In genomic region chr17:67353796-67354450, GRCm38 (mm10) we compare ENCODE assay signal across 8 mouse cellular contexts. TPM values are rescaled to one million over a fixed set of nuclear protein-coding genes. Genes with fewer than 3 reads are reported as not detected.
DNase-seq lines count a peak whose midpoint lies in the region; ATAC-seq and TF ChIP-seq lines count a peak whose summit lies in the region.

No protein-coding gene starts in this region.

- H3K27me3 ChIP-seq in forebrain, embryonic 16.5 days (replicated peaks; ENCODE audit: control insufficient read depth, insufficient read depth, low read length): peaks cover 8% of the 10 kb centered on the region
- no peaks in the 10 kb centered on the region for H3K27me3 ChIP-seq in hindbrain, postnatal 0 days (ENCODE audit: insufficient read depth, low read length)
- H3K27me3 ChIP-seq in liver, postnatal 0 days (ENCODE audit: insufficient read depth, low read length): peaks cover 43% of the 10 kb centered on the region
- H3K27me3 ChIP-seq in neural tube, embryonic 14.5 days (ENCODE audit: control insufficient read depth, insufficient read depth, low read length): peaks cover 2% of the 10 kb centered on the region; the same call in 1 of the 2 replicates

- peak overlapping the region; percentile 15; the same call in 1 of the 2 replicates for H3K27ac ChIP-seq in bone marrow, adult 2 months (ENCODE audit: control insufficient read depth, insufficient read depth, low read depth, low read length, poor library complexity)
- no peak overlapping the region for H3K27ac ChIP-seq in forebrain, embryonic 16.5 days (ENCODE audit: low read length)
- peak overlapping the region; percentile 74; the same call in 1 of the 2 replicates for H3K27ac ChIP-seq in hindbrain, postnatal 0 days
- peak overlapping the region; percentile 48 for H3K27ac ChIP-seq in liver, postnatal 0 days (ENCODE audit: low read depth)
- H3K27ac ChIP-seq in neural tube, embryonic 14.5 days (ENCODE audit: low read depth, low read length): peak overlapping the region; percentile 73; the same call in 1 of the 2 replicates

- DNase-seq in heart, adult 8-10 months (ENCODE audit: low spot score): peak; percentile 63
- DNase-seq in heart, adult 11 months: no peak
- DNase-seq in hindbrain, postnatal 0 days (ENCODE audit: low spot score): peak; percentile 52
- DNase-seq in liver, postnatal 0 days: peak; percentile 39
- no peak for DNase-seq in T-cell, adult 2 months (ENCODE audit: low spot score)

- peak overlapping the region; percentile 96 for H3K4me2 ChIP-seq in forebrain, embryonic 16.5 days (ENCODE audit: low read length)
- H3K4me2 ChIP-seq in hindbrain, postnatal 0 days (ENCODE audit: low read depth, low read length): peak overlapping the region; percentile 87
- H3K4me2 ChIP-seq in liver, postnatal 0 days (ENCODE audit: low read depth, low read length): peak overlapping the region; percentile 81
- H3K4me2 ChIP-seq in neural tube, embryonic 14.5 days (ENCODE audit: low read depth, low read length): peak overlapping the region; percentile 95

- peak overlapping the region; percentile 12 for H3K4me3 ChIP-seq in bone marrow, adult 2 months (replicated peaks; ENCODE audit: control insufficient read depth, low read depth, low read length)
- peak overlapping the region; percentile 73 for H3K4me3 ChIP-seq in forebrain, embryonic 16.5 days (replicated peaks; ENCODE audit: low read length)
- peak overlapping the region; percentile 79 for H3K4me3 ChIP-seq in hindbrain, postnatal 0 days (ENCODE audit: low read length)
- peak overlapping the region; percentile 54 for H3K4me3 ChIP-seq in liver, postnatal 0 days (ENCODE audit: low read depth, low read length)
- H3K4me3 ChIP-seq in neural tube, embryonic 14.5 days (ENCODE audit: low read depth, low read length): peak overlapping the region; percentile 65

- peak overlapping the region; percentile 69 for H3K9ac ChIP-seq in forebrain, embryonic 16.5 days (replicated peaks; ENCODE audit: low read depth, low read length)
- peak overlapping the region; percentile 70 for H3K9ac ChIP-seq in hindbrain, postnatal 0 days (replicated peaks; ENCODE audit: low read length)
- peak overlapping the region; percentile 63 for H3K9ac ChIP-seq in liver, postnatal 0 days (replicated peaks)
- H3K9ac ChIP-seq in neural tube, embryonic 14.5 days (replicated peaks; ENCODE audit: low read depth, low read length): peak overlapping the region; percentile 64

- H3K4me1 ChIP-seq in bone marrow, adult 2 months (ENCODE audit: control insufficient read depth, insufficient read depth, low read length): no peaks in the 10 kb centered on the region
- peaks cover 22% of the 10 kb centered on the region for H3K4me1 ChIP-seq in forebrain, embryonic 16.5 days (replicated peaks; ENCODE audit: control insufficient read depth, insufficient read depth, low read length)
- no peaks in the 10 kb centered on the region for H3K4me1 ChIP-seq in hindbrain, postnatal 0 days (ENCODE audit: insufficient read depth, low read length)
- H3K4me1 ChIP-seq in liver, postnatal 0 days (ENCODE audit: insufficient read depth): no peaks in the 10 kb centered on the region
- no peaks in the 10 kb centered on the region for H3K4me1 ChIP-seq in neural tube, embryonic 14.5 days (ENCODE audit: control insufficient read depth, insufficient read depth, low read length)

- peak; percentile 37 for ATAC-seq in forebrain, embryonic 16.5 days
- ATAC-seq in hindbrain, postnatal 0 days: peak; percentile 24
- ATAC-seq in liver, postnatal 0 days: peak; percentile 47
- peak; percentile 28 for ATAC-seq in neural tube, embryonic 14.5 days (ENCODE audit: low read depth)

- TF ChIP-seq CTCF in bone marrow, adult 2 months (IDR thresholded peaks at IDR 0.05; ENCODE audit: control insufficient read depth, insufficient read depth, low read length): no peak
- no peak for TF ChIP-seq CTCF in hindbrain, postnatal 0 days (IDR thresholded peaks at IDR 0.05; ENCODE audit: low read depth)
- TF ChIP-seq CTCF in liver, postnatal 0 days (IDR thresholded peaks at IDR 0.05; ENCODE audit: low read depth): no peak

- TF ChIP-seq POLR2A in bone marrow, adult 2 months (IDR thresholded peaks at IDR 0.05; ENCODE audit: borderline replicate concordance, control insufficient read depth, low read depth, low read length): no peak

- WGBS in bone marrow, adult 2 months: under 1% methylated on average over 68 of the region's 68 CpGs
- under 1% methylated on average over 60 of the region's 68 CpGs for WGBS in forebrain, embryonic 16.5 days
- under 1% methylated on average over 65 of the region's 68 CpGs for WGBS in hindbrain, postnatal 0 days
- WGBS in liver, postnatal 0 days (ENCODE audit: insufficient replicate concordance): under 1% methylated on average over 48 of the region's 68 CpGs
- WGBS in neural tube, embryonic 14.5 days: under 1% methylated on average over 60 of the region's 68 CpGs

- no peak for TF ChIP-seq EP300 in liver, postnatal 0 days (IDR thresholded peaks at IDR 0.05; ENCODE audit: low read depth)

- no peaks in the 10 kb centered on the region for H3K9me3 ChIP-seq in forebrain, embryonic 16.5 days (ENCODE audit: control insufficient read depth, low read length)
- no peaks in the 10 kb centered on the region for H3K9me3 ChIP-seq in hindbrain, postnatal 0 days (ENCODE audit: low read length)
- H3K9me3 ChIP-seq in liver, postnatal 0 days (ENCODE audit: low read length): no peaks in the 10 kb centered on the region
- H3K9me3 ChIP-seq in neural tube, embryonic 14.5 days (ENCODE audit: control insufficient read depth, low read length): no peaks in the 10 kb centered on the region

- no peaks in the 10 kb centered on the region for H3K36me3 ChIP-seq in forebrain, embryonic 16.5 days (ENCODE audit: control insufficient read depth, insufficient read depth)
- no peaks in the 10 kb centered on the region for H3K36me3 ChIP-seq in hindbrain, postnatal 0 days (ENCODE audit: insufficient read depth, low read length)
- H3K36me3 ChIP-seq in liver, postnatal 0 days (replicated peaks; ENCODE audit: insufficient read depth, low read length): no peaks in the 10 kb centered on the region
- H3K36me3 ChIP-seq in neural tube, embryonic 14.5 days (ENCODE audit: control insufficient read depth, insufficient read depth, low read length): no peaks in the 10 kb centered on the region

RNA-seq across cellular contexts. Expression of gene Ptprm, which starts 0.3 kb away (rescaled TPM):
- 100 to 1,000 TPM in 1 of 4 experiments, 10 to 100 TPM in 3; 82.4 to 102 (median 88.8) TPM for total RNA-seq in heart, adult 8-10 months (2022)
- polyA plus RNA-seq in bone marrow, adult 2 months (2011; ENCODE audit: insufficient read depth, insufficient read length, low replicate concordance, missing spikeins): 1.4 and 4.0 TPM in 2 replicates
- polyA plus RNA-seq in forebrain, embryonic 16.5 days (2015; fragmentation: Nextera tagmentation; extraction: Ambion mirVana): 11.7 and 13.7 TPM in 2 replicates
- total RNA-seq in hindbrain, postnatal 0 days (2014; rRNA removed): 52.4 and 63.6 TPM in 2 replicates
- polyA plus RNA-seq in hindbrain, postnatal 0 days (2015; fragmentation: Nextera tagmentation; extraction: Ambion mirVana): 19.3 and 19.9 TPM in 2 replicates
- polyA plus RNA-seq in liver, postnatal 0 days (2015; fragmentation: Nextera tagmentation; extraction: Ambion mirVana): 1.4 and 1.6 TPM in 2 replicates
- 26.9 and 27.4 TPM in 2 replicates for polyA plus RNA-seq in neural tube, embryonic 14.5 days (2014; fragmentation: Nextera tagmentation; extraction: Ambion mirVana)

Comparison
In these comparisons a context has a peak if more than half of its experiments do, and no peak if none do; other contexts are left out.
1. DNase-seq: peak in heart, adult 8-10 months (single experiment), hindbrain, postnatal 0 days (single experiment) and liver, postnatal 0 days (single experiment); none in heart, adult 11 months (single experiment) and T-cell, adult 2 months (single experiment).
2. H3K4me3 ChIP-seq: peak in every context shown above with its lines; median percentile 79 in hindbrain, postnatal 0 days; 73 in forebrain, embryonic 16.5 days; 65 in neural tube, embryonic 14.5 days; 54 in liver, postnatal 0 days; 12 in bone marrow, adult 2 months.
3. Peak in every context shown above with its lines, with median percentiles within 50 percentile points of each other: ATAC-seq, H3K4me2 ChIP-seq and H3K9ac ChIP-seq.